Mouse (Mus musculus) adrenal gland (tissue): Measurements from ENCODE around the gene Map6.

ENCODE experiments used
- intact Hi-C: fragments of 180-260 bp; cut with DNase I; formaldehyde crosslinking; loops from one replicate; pipeline ENCODE4 v1.15.1; 2025

Map6 gene

GRCm38 (mm10) chr7:99312671-99313143, 45.5 kb downstream of the Map6 start:
- intact Hi-C loops: no loop called here

GRCm38 (mm10) chr7:99313253-99313652, 46.0 kb downstream of the Map6 start:
- intact Hi-C loops: no loop called here

- intact Hi-C loops: no loop called here
Measured at GRCm38 (mm10) chr7:99314565-99314964, 47.3 kb downstream of the Map6 start.

- intact Hi-C loops: no loop called here
Measured at GRCm38 (mm10) chr7:99316207-99316606, 49.0 kb downstream of the Map6 start.

- intact Hi-C loops: no loop called here
Measured at GRCm38 (mm10) chr7:99317475-99317874, 50.2 kb downstream of the Map6 start.

GRCm38 (mm10) chr7:99320524-99320923, 53.3 kb downstream of the Map6 start:
- intact Hi-C loops: no loop called here

- intact Hi-C loops: no loop called here
Measured at GRCm38 (mm10) chr7:99322691-99323320, 55.6 kb downstream of the Map6 start.

GRCm38 (mm10) chr7:99323321-99323700, 56.1 kb downstream of the Map6 start:
- intact Hi-C loops: no loop called here

- intact Hi-C loops: no loop called here
Measured at GRCm38 (mm10) chr7:99324810-99325209, 57.6 kb downstream of the Map6 start.

GRCm38 (mm10) chr7:99326128-99326527, 58.9 kb downstream of the Map6 start:
- intact Hi-C loops: no loop called here

GRCm38 (mm10) chr7:99328847-99329246, 61.6 kb downstream of the Map6 start:
- intact Hi-C loops: no loop called here

GRCm38 (mm10) chr7:99330012-99330411, 62.8 kb downstream of the Map6 start:
- intact Hi-C loops: no loop called here

- intact Hi-C loops: loop anchor here (1.0 to 2.0 kb wide), 2 partner anchors 32 to 118 kb away; no protein-coding TSS in a partner anchor
Measured at GRCm38 (mm10) chr7:99332774-99333480, 65.7 kb downstream of the Map6 start.

- intact Hi-C loops: no loop called here
Measured at GRCm38 (mm10) chr7:99340736-99341135, 73.5 kb downstream of the Map6 start.

- intact Hi-C loops: no loop called here
Measured at GRCm38 (mm10) chr7:99343577-99343976, 76.3 kb downstream of the Map6 start.

GRCm38 (mm10) chr7:99347268-99347667, 80.0 kb downstream of the Map6 start:
- intact Hi-C loops: no loop called here

GRCm38 (mm10) chr7:99348883-99349282, 81.6 kb downstream of the Map6 start:
- intact Hi-C loops: no loop called here

- intact Hi-C loops: no loop called here
Measured at GRCm38 (mm10) chr7:99349782-99350720, 82.8 kb downstream of the Map6 start.

- intact Hi-C loops: no loop called here
Measured at GRCm38 (mm10) chr7:99351104-99351801, 84.0 kb downstream of the Map6 start.

- intact Hi-C loops: no loop called here
Measured at GRCm38 (mm10) chr7:99351802-99352517, 84.7 kb downstream of the Map6 start.
